Mouse (Mus musculus) cortical plate, adult 2 months (tissue): Measurements from ENCODE around the gene Troap.

Experiments
- CTCF ChIP-seq: fragments of 200-500 bp; IDR thresholded peaks from 2 replicates; pipeline ENCODE4 v1.5.1; 2011; ENCODE audit warnings: mild to moderate bottlenecking, control low read depth, low read length; ENCODE audit not compliant: insufficient read depth; ENCODE audit errors: extremely low read depth
- POLR2A ChIP-seq: fragments of 200-500 bp; IDR thresholded peaks from 2 replicates; pipeline ENCODE4 v1.6.1; 2011; ENCODE audit warnings: mild to moderate bottlenecking, low read length, control low read depth; ENCODE audit not compliant: insufficient read depth; ENCODE audit errors: extremely low read depth

DNA sequence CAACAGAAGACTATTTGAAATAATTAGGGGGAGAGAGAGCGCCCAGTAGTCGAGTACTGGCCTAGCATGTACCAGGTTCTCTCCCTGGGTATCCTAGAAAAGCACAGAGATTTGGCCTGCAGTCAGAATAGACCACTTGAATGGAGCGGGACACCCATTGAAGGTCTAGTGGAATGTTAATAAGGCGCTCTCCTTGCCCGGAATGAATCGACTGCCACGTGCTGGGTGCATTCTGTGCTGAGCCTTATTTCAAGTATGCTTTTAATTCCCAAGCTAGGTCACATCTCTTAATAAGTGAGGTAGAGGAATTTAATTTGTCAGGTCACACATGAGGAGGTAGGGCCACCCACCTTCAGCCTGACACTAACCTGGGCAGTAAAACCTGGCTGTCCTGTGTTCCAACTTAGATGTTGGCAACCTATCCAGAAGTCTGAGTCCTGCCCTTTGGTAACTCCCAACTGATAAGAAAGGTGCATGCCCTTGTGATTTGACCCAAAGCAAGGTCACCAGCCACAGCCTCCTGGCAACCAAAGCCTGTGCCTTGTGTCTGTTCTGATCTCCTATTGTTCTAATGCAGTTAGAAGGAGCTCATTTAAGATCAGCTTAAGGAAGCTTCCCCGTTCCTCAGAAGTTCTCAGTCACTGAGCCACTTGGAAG lies 38.0 kb upstream of the Troap start:
- no peak for TF ChIP-seq POLR2A
- no peak for TF ChIP-seq CTCF
